Mouse (Mus musculus): ENCODE measurements around the gene Sox12.

DNA sequence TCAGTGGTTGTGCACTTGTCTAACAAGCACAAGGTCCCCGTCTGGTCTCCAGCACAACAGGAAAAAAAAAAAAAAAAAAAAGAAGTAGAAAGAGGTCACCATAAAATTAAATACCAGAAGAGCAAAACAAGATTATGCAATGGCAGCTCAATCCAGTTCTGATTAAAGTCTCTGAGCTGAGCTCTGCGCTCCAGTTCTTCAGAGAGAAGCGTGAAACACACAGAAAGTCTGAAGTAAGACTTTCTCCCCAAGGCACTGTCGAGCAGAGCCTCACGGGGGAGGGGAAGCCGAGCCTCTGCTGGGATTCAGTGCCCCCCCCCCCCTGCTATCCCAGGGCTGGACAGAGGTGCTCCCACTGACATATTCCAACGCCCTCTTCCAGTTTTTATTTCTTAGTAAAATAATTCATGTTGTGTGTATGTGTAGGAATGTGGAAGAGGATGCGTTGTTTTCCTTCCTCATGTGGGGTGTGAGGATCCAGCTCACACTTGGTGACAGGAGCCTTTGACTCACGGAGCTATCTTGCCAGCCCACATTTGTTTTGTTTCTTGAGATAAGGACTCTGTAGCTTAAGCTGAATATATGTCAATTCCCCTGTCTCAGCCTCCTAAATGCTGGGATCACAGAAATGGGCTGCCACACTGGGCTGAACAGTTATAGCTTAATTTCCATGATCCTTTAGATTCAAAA, 50.9 kb downstream of the Sox12 start:
- TF ChIP-seq POLR2A (IDR thresholded peaks at IDR 0.05; ENCODE audit: borderline replicate concordance, insufficient read depth, low read length): no peak
- TF ChIP-seq CTCF (IDR thresholded peaks at IDR 0.05; ENCODE audit: borderline replicate concordance, insufficient read depth, low read depth, low read length): no peak

Measured in cerebellum, adult 2 months (tissue).